Mouse (Mus musculus): ENCODE data around the gene Olfr750.

- TF ChIP-seq CTCF (conservative IDR thresholded peaks at IDR 0.05 in 1 of 2, IDR thresholded peaks at IDR 0.05 in 1 of 2; ENCODE audit: low read depth in 2 of 2, low read length in 2 of 2) (no peak; a peak in 1 of 4 replicates), MAX (IDR thresholded peaks at IDR 0.05; ENCODE audit: low read length) (no peak), ZC3H11A (IDR thresholded peaks at IDR 0.05; ENCODE audit: low read depth, low read length) (no peak), HCFC1 (IDR thresholded peaks at IDR 0.05; ENCODE audit: low read depth, low read length) (peak; percentile 26; the same call in 1 of the 2 replicates), POLR2A (IDR thresholded peaks at IDR 0.05; ENCODE audit: low read depth, low read length) (no peak), EP300 (IDR thresholded peaks at IDR 0.05; ENCODE audit: low read length) (no peak), USF1 (IDR thresholded peaks at IDR 0.05; ENCODE audit: low read depth, low read length) (no peak), BHLHE40 (IDR thresholded peaks at IDR 0.05; ENCODE audit: low read depth, low read length) (no peak), POLR2AphosphoS2 (IDR thresholded peaks at IDR 0.05; ENCODE audit: low read depth, low read length) (no peak), PAX5 (IDR thresholded peaks at IDR 0.05; ENCODE audit: low read length) (no peak), TCF12 (IDR thresholded peaks at IDR 0.05; ENCODE audit: low read depth, low read length) (no peak), UBTF (IDR thresholded peaks at IDR 0.05; ENCODE audit: low read depth, low read length) (no peak), TBP (conservative IDR thresholded peaks at IDR 0.05; ENCODE audit: low read depth, low read length) (peak; percentile 100), SIN3A (IDR thresholded peaks at IDR 0.05; ENCODE audit: low read length) (peak; percentile 96; the same call in 1 of the 2 replicates)
Measured at GRCm38 (mm10) chr14:51090077-51090781, 16.0 kb upstream of the Olfr750 start.
